Mouse (Mus musculus) small intestine, adult 2 months (tissue): ENCODE measurements around the gene Glis3. TPM values are rescaled to one million over a fixed set of nuclear protein-coding genes. Genes with fewer than 3 reads are reported as not detected.

Experiments used
- H3K27ac ChIP-seq: fragments of 200-500 bp; 2 replicates; pipeline ENCODE4 v1.5.1; 2012; ENCODE audit warnings: low read depth, low read length, control low read depth, inconsistent platforms; ENCODE audit not compliant: insufficient read depth
- H3K27me3 ChIP-seq: fragments of 200-500 bp; 2 replicates; pipeline ENCODE4 v1.6.1; 2012; ENCODE audit warnings: mild to moderate bottlenecking, moderate library complexity, low read length, inconsistent platforms; ENCODE audit not compliant: control insufficient read depth, insufficient read depth
- H3K36me3 ChIP-seq: fragments of 200-500 bp; 2 replicates; pipeline ENCODE4 v1.6.1; 2012; ENCODE audit warnings: mild to moderate bottlenecking, low read length, control low read depth, inconsistent platforms; ENCODE audit not compliant: control insufficient read depth, insufficient read depth
- H3K4me1 ChIP-seq: fragments of 200-500 bp; 2 replicates; pipeline ENCODE4 v1.6.1; 2012; ENCODE audit warnings: low read length, inconsistent platforms, mixed read lengths; ENCODE audit not compliant: control insufficient read depth, insufficient read depth, insufficient read length
- H3K4me3 ChIP-seq: fragments of 200-500 bp; 2 replicates; pipeline ENCODE4 v1.5.1; 2012; ENCODE audit warnings: low read depth, mild to moderate bottlenecking, control low read depth, inconsistent platforms, low read length, moderate library complexity
- CTCF ChIP-seq: fragments of 200-500 bp; IDR thresholded peaks from 2 replicates; pipeline ENCODE4 v1.5.1; 2012; ENCODE audit warnings: low read depth, mild to moderate bottlenecking, control low read depth, inconsistent platforms, low read length, moderate library complexity, mixed read lengths; ENCODE audit not compliant: insufficient replicate concordance, insufficient read length; ENCODE audit errors: extremely low read depth
- POLR2A ChIP-seq: fragments of 200-500 bp; IDR thresholded peaks from 2 replicates; pipeline ENCODE4 v1.6.1; 2012; ENCODE audit warnings: low read depth, mild to moderate bottlenecking, control low read depth, inconsistent platforms, low read length, moderate library complexity
- WGBS: fragments of 180-500 bp; shearing (Covaris S2); methylation state at CpG from one replicate; pipeline ENCODE4 v1.1.7; 2018; 5-methylcytosine and 5-hydroxymethylcytosine counted together
- polyA plus RNA-seq: library from polyadenylated mRNA; depleted of rRNA; stranded (reverse); fragments of >200 nt; gene quantifications from 2 replicates; pipeline ENCODE4 v1.2.3, GENCODE M21; 2012

Glis3 gene
- polyA plus RNA-seq, 1 experiment, result 1.6 TPM

DNA sequence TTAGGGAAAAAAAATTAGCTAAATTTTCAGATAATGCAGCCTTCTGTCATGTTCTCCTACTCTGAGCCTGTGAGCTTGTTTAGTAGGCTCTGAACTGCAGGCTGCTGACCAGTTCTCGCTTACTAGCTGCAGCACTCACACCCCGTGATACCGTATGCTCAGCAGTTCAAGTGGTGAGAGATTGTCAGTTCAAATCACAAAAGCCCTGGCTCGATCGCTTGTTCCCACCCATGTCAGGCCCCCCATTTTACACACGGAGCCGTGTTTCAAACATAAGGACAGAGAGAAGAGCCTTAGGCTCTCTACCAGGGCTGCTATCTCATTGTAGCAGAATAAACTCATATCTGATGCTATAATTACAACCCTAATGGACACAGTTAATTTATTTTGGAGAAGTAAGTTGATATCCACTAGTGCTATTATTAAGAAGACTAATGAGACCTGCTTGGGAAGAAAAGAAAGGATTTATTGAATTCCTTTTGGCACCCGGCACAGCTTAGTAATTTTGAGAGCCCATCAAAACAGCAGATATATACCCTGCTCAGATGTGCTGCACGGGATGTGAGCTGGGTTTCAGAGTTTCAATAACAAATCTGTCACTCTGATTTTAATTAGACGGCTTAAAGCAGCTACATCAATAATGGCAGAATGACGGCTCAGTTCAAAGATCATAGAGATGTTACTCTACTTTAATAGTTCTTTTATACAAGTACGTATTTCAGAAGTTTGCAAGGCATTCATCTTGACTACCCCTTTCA lies 284.9 kb downstream of the Glis3 start:
- Histone ChIP-seq H3K27ac (no peak overlapping the region), H3K27me3 (no peaks in the 10 kb centered on the region), H3K4me1 (no peaks in the 10 kb centered on the region), H3K4me3 (no peak overlapping the region), H3K36me3 (no peaks in the 10 kb centered on the region)
- no peak for TF ChIP-seq POLR2A
- TF ChIP-seq CTCF, result no peak
- 78% methylated on average over 12 of the region's 12 CpGs for WGBS

DNA sequence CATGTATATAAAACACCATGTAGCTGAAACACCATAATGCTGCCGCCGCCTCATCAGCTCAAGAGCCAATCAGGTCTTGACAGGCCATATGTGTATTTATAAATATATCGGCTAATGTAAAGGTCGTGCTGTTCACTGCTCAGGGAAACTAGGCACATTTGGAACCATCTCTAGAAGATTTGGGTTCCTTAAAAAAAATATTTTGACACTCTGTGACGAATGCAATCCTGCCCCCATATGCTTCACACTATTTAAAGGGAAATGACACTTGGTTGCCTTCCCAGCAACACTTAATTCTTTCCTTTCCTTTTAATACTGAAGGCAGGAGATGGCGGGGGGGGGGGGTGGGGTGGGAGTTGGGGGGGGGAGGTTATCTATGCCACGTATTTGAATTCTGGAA lies 286.1 kb downstream of the Glis3 start:
- H3K36me3 ChIP-seq, result no peaks in the 10 kb centered on the region
- H3K4me3 ChIP-seq, result no peak overlapping the region
- no peaks in the 10 kb centered on the region for H3K27me3 ChIP-seq
- H3K27ac ChIP-seq, result no peak overlapping the region
- peaks cover 2% of the 10 kb centered on the region; the same call in 1 of the 2 replicates for H3K4me1 ChIP-seq
- TF ChIP-seq POLR2A, result no peak
- TF ChIP-seq CTCF, result no peak
- WGBS, result 86% methylated on average over 7 of the region's 7 CpGs

DNA sequence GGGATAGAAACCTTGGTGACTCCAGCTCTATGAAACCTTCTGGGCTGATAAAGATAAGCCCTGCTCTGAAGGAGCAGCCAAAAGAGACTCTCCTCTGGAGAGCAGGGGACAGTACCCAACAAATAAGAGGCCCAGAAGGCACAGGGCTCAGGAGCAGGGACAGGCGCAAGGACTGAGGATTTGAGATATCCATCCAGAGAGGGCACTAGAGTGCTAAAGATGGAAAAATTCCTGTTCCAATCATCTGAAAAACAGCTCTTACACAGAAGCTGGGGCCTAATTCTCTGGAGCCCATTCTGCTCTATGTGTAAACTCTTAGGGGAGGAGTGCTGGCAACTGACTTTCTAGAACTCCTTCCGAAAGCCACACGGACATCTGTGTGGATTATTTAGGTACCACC lies 287.0 kb downstream of the Glis3 start:
- 83% methylated on average over 3 of the region's 3 CpGs for WGBS
- H3K4me1 ChIP-seq, result peaks cover 2% of the 10 kb centered on the region; the same call in 1 of the 2 replicates
- H3K27me3 ChIP-seq, result no peaks in the 10 kb centered on the region
- no peak overlapping the region for H3K27ac ChIP-seq
- no peaks in the 10 kb centered on the region for H3K36me3 ChIP-seq
- no peak overlapping the region for H3K4me3 ChIP-seq
- TF ChIP-seq CTCF, result no peak
- TF ChIP-seq POLR2A, result no peak

DNA sequence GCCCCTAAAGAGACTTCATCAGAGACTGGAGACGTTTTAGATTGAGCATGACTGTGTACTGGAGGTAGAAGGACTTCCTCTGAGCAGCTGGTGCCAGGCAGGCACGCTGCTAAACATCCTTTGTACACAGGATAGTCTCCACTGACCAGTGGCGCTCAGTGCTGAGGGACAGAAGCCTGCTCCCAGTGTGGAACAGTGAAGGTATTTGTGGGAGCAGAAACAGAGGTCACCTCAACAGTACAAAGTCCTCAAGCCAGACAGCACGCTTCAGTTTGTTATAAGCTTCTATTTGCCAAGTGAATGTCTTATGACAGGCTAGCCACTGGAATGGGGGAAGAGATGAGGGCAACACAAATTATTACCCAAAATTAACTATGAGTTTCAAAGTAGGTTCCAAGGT lies 289.0 kb downstream of the Glis3 start:
- Histone ChIP-seq H3K4me1 (peaks cover 2% of the 10 kb centered on the region; the same call in 1 of the 2 replicates), H3K27ac (no peak overlapping the region), H3K4me3 (no peak overlapping the region), H3K36me3 (no peaks in the 10 kb centered on the region), H3K27me3 (no peaks in the 10 kb centered on the region)
- WGBS, result 61% methylated on average over 4 of the region's 4 CpGs
- TF ChIP-seq CTCF (no peak), POLR2A (no peak)

DNA sequence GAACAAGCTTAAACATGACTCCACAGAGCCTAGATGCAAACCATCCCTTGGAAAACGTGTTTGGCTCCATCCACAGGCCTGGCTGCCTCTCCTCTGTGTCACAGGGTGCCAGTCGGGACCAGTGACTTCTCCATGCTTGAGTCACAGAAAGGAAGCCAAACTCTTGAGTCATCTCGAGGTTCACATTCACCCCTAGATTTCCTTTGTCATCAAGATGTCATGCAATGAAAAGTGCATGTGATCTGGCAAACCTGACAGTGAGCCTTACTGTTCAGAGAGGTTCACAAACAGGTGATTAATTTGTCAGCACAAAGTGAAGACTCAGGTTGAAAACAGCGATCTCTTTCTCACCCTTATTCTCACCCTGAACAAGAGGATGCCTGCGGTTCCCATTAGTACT lies 290.7 kb downstream of the Glis3 start:
- Histone ChIP-seq H3K27ac (no peak overlapping the region), H3K4me1 (peaks cover 2% of the 10 kb centered on the region; the same call in 1 of the 2 replicates), H3K36me3 (no peaks in the 10 kb centered on the region), H3K27me3 (no peaks in the 10 kb centered on the region), H3K4me3 (no peak overlapping the region)
- 61% methylated on average over 5 of the region's 5 CpGs for WGBS
- TF ChIP-seq CTCF (no peak), POLR2A (no peak)

DNA sequence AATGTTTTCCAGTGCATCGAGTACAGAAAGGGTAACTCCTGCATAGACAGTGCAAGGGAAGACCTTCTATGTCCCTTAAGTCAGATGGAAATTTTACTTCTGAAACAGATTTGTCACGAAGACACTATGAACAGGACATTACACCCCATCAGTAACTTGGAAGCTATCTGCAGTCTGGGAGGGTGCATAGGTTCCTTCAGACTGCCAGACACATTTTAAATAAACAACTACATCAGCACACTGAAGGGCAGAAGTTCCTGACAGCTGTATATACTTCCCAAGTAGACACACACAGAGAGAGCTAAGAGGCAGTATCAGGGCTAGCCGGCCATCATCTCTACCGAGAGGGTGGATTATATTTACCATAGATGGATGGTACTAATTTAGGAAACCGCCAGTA lies 296.5 kb downstream of the Glis3 start:
- H3K27ac ChIP-seq, result no peak overlapping the region
- TF ChIP-seq POLR2A, result no peak
- TF ChIP-seq CTCF, result no peak
- no peaks in the 10 kb centered on the region for H3K4me1 ChIP-seq
- no peak overlapping the region for H3K4me3 ChIP-seq
- WGBS, result 83% methylated on average over 5 of the region's 5 CpGs
- H3K36me3 ChIP-seq, result no peaks in the 10 kb centered on the region
- no peaks in the 10 kb centered on the region for H3K27me3 ChIP-seq

DNA sequence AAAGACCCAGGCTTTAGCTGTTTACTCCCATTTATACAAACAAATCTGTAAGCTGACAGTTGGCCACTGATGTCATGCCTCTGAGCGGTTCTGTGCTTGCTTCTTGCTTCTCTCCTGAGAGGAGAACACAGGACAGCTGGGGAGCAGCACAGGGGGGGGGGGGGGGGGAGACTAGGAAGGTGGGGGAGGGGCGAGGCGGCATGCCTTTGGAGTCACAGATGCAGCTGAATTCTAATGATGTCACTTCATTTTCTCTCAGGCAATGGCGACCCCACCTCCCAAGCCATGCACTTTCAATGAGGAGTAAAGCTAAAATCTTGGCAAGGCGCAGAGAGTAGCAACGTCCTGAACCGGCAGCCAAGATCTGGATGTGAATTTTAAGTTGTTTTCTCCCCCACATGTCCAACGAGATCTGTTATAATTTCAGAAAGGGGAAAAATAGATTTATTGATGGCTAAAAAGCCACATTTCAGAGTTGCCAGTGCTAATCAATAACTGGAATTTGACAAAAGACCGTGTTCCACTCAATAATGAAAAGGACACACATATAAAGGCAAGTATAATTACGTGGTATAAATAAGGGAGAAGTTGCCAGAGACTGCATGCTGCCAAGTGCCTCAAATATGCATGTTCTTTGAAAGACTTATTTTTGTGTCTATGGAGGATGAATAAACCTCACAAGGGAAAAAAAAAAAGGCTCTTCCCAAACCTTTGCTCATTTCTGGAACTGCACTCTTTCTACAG lies 297.5 kb downstream of the Glis3 start:
- Histone ChIP-seq H3K27me3 (no peaks in the 10 kb centered on the region), H3K27ac (no peak overlapping the region), H3K4me3 (no peak overlapping the region), H3K4me1 (no peaks in the 10 kb centered on the region), H3K36me3 (no peaks in the 10 kb centered on the region)
- no peak for TF ChIP-seq CTCF
- WGBS, result 64% methylated on average over 10 of the region's 10 CpGs

DNA sequence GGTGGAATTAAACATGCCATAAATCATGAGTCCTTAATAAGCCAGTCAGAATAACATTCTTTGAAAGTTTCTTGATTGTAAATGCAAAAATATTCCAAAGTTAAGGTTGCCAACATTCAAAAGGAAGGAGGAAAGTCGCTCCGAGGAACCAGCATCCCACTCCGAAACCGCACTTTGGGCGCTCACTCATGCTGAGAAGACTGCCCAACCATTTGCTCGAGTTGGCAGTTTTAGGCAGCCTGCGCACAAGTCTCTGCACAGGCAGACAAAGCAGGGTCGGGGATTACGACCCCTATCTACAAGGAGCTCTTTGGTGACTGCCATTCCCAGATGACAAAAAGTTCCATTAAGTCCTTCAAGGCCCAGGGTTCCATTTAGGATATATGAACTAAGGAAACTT lies 298.4 kb downstream of the Glis3 start:
- Histone ChIP-seq H3K27ac (no peak overlapping the region), H3K27me3 (no peaks in the 10 kb centered on the region), H3K4me1 (no peaks in the 10 kb centered on the region), H3K36me3 (no peaks in the 10 kb centered on the region), H3K4me3 (no peak overlapping the region)
- TF ChIP-seq POLR2A, result no peak
- TF ChIP-seq CTCF, result no peak
- 82% methylated on average over 9 of the region's 9 CpGs for WGBS
